Mouse (Mus musculus) olfactory bulb, adult 2 months (tissue): ENCODE data around the gene Fam83f.

Experiments used
- CTCF ChIP-seq: fragments of 200-500 bp; IDR thresholded peaks from 2 replicates; pipeline ENCODE4 v1.5.1; 2012; ENCODE audit warnings: low read depth, mild to moderate bottlenecking, low read length, moderate library complexity; ENCODE audit not compliant: insufficient read depth
- POLR2A ChIP-seq: fragments of 200-500 bp; IDR thresholded peaks from 2 replicates; pipeline ENCODE4 v1.6.1; 2012; ENCODE audit warnings: mild to moderate bottlenecking, low read depth, low read length, moderate library complexity; ENCODE audit not compliant: insufficient read depth

DNA sequence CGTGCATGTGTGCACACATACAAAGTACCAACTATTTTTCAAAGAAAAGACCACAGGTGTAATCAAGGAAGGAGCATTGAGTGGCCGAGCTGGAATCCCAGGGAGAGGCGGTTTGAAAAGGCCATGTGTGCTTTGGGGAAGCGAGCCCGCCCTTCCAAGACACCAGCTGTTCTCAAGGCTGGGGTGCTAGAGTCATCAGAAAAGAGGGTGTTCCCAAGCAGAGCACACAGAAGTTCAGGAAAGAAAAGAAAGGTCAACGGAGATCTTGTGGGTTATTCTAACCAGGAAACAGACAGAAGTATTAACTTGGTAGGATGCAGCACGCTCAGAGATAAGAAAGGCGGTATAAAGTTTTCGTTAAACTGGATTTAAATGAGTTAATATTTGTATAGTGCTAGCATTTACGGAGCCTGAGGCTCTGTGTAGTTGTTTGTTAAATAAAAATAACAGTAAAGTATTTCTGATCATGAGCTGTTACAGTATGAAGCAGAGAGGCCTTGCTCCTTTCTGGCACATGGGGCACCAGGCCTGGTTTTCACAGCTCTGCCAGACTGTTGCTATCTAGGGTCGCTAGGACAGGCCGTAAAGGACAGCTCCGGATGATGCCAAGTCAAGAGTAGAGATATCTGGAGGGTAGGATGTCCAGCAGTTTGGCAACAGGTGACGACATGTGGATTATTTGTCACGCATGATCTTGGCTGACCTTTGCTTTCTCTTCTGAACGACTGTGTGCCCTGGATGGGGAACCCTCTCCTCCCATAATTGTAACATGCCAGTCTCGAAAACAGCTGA lies 26.4 kb upstream of the Fam83f start:
- no peak for TF ChIP-seq CTCF
- no peak for TF ChIP-seq POLR2A
